Comparison of ENCODE assay signal across 8 mouse cellular contexts in genomic region chr5:144963817-144964261, GRCm38 (mm10). TPM values are rescaled to one million over a fixed set of nuclear protein-coding genes. Genes with fewer than 3 reads are reported as not detected.
DNase-seq lines count a peak whose midpoint lies in the region; ATAC-seq and TF ChIP-seq lines count a peak whose summit lies in the region.

No protein-coding gene starts in this region.

- no peaks in the 10 kb centered on the region for H3K36me3 ChIP-seq in embryonic facial prominence, embryonic 14.5 days (ENCODE audit: control insufficient read depth, insufficient read depth, low read length)
- no peaks in the 10 kb centered on the region for H3K36me3 ChIP-seq in heart, embryonic 12.5 days
- no peaks in the 10 kb centered on the region for H3K36me3 ChIP-seq in liver, adult 2 months (ENCODE audit: control insufficient read depth, insufficient read depth, low read length)
- H3K36me3 ChIP-seq in stomach, embryonic 16.5 days (ENCODE audit: control insufficient read depth, insufficient read depth, low read length): no peaks in the 10 kb centered on the region

- H3K4me2 ChIP-seq in embryonic facial prominence, embryonic 14.5 days (ENCODE audit: low read depth, low read length): peak overlapping the region; percentile 89
- peak overlapping the region; percentile 81 for H3K4me2 ChIP-seq in heart, embryonic 12.5 days
- H3K4me2 ChIP-seq in stomach, embryonic 16.5 days (ENCODE audit: low read depth, low read length): peak overlapping the region; percentile 72

- H3K27me3 ChIP-seq in embryonic facial prominence, embryonic 14.5 days (replicated peaks; ENCODE audit: control insufficient read depth, insufficient read depth, low read length): no peaks in the 10 kb centered on the region
- peaks cover 15% of the 10 kb centered on the region; the same call in 1 of the 2 replicates for H3K27me3 ChIP-seq in heart, embryonic 12.5 days (replicated peaks)
- H3K27me3 ChIP-seq in liver, adult 2 months (ENCODE audit: control insufficient read depth, insufficient read depth, low read length): no peaks in the 10 kb centered on the region
- no peaks in the 10 kb centered on the region; the same call in 1 of the 2 replicates for H3K27me3 ChIP-seq in stomach, embryonic 16.5 days (ENCODE audit: control insufficient read depth, insufficient read depth, low read length)

- DNase-seq in B cell, adult 2 months: peak; percentile 61 to 63
- peak; percentile 23 to 49 for DNase-seq in adrenal gland, adult 18-20 months (ENCODE audit: low spot score in 2 of 2)
- peak; percentile 77 for DNase-seq in embryonic facial prominence, embryonic 14.5 days (ENCODE audit: low spot score)
- DNase-seq in kidney, adult 9 months: peak; percentile 65
- peak; percentile 31 for DNase-seq in liver, adult 2 months (ENCODE audit: extremely low read depth, low read depth, low spot score)
- peak; percentile 7 to 16 for DNase-seq in monocyte, adult 2 months (ENCODE audit: low read depth in 1 of 2, low spot score in 2 of 2)

- peaks cover 31% of the 10 kb centered on the region for H3K4me1 ChIP-seq in embryonic facial prominence, embryonic 14.5 days (ENCODE audit: control insufficient read depth, insufficient read depth, low read length)
- peaks cover 52% of the 10 kb centered on the region for H3K4me1 ChIP-seq in heart, embryonic 12.5 days (replicated peaks)
- H3K4me1 ChIP-seq in liver, adult 2 months (ENCODE audit: control insufficient read depth, insufficient read depth, low read length): no peaks in the 10 kb centered on the region; the same call in 1 of the 2 replicates
- peaks cover 33% of the 10 kb centered on the region; the same call in 1 of the 2 replicates for H3K4me1 ChIP-seq in stomach, embryonic 16.5 days (ENCODE audit: control insufficient read depth, insufficient read depth, low read length)

- no peaks in the 10 kb centered on the region for H3K9me3 ChIP-seq in embryonic facial prominence, embryonic 14.5 days (ENCODE audit: control insufficient read depth, low read length)
- H3K9me3 ChIP-seq in heart, embryonic 12.5 days (replicated peaks): no peaks in the 10 kb centered on the region
- no peaks in the 10 kb centered on the region for H3K9me3 ChIP-seq in stomach, embryonic 16.5 days (replicated peaks; ENCODE audit: control insufficient read depth, low read length)

- peak overlapping the region; percentile 18 for H3K4me3 ChIP-seq in embryonic facial prominence, embryonic 14.5 days (ENCODE audit: low read depth, low read length)
- H3K4me3 ChIP-seq in heart, embryonic 12.5 days: peak overlapping the region; percentile 100
- H3K4me3 ChIP-seq in liver, adult 2 months (ENCODE audit: insufficient read depth, low read depth, low read length): no peak overlapping the region
- H3K4me3 ChIP-seq in stomach, embryonic 16.5 days (replicated peaks; ENCODE audit: low read length): peak overlapping the region; percentile 37

- ATAC-seq in embryonic facial prominence, embryonic 14.5 days (ENCODE audit: low read depth): no peak
- ATAC-seq in heart, embryonic 12.5 days (ENCODE audit: insufficient number of reproducible peaks, low FRiP score): peak; percentile 31; the same call in 1 of the 2 replicates
- ATAC-seq in stomach, embryonic 16.5 days (ENCODE audit: insufficient read depth, low FRiP score): peak; percentile 25

- peak overlapping the region; percentile 73 for H3K27ac ChIP-seq in embryonic facial prominence, embryonic 14.5 days (replicated peaks; ENCODE audit: low read depth, low read length)
- H3K27ac ChIP-seq in heart, embryonic 12.5 days (ENCODE audit: poor library complexity, severe bottlenecking): peak overlapping the region; percentile 95
- no peak overlapping the region for H3K27ac ChIP-seq in liver, adult 2 months (replicated peaks; ENCODE audit: insufficient read depth, low read depth, low read length)
- peak overlapping the region; percentile 81 for H3K27ac ChIP-seq in stomach, embryonic 16.5 days (ENCODE audit: low read length)

- peaks cover 27% of the 10 kb centered on the region; the same call in 1 of the 2 replicates for H3K79me2 ChIP-seq in liver, adult 2 months (ENCODE audit: control insufficient read depth, insufficient read depth, low read length)

- H3K9ac ChIP-seq in embryonic facial prominence, embryonic 14.5 days (ENCODE audit: low read depth, low read length): peak overlapping the region; percentile 40; the same call in 1 of the 2 replicates
- 0 out of 2 replicates have a peak overlapping the region, but pooled peaks have one; percentile 21 for H3K9ac ChIP-seq in heart, embryonic 12.5 days
- H3K9ac ChIP-seq in liver, adult 2 months (ENCODE audit: low read depth, low read length): no peak overlapping the region
- peak overlapping the region; percentile 40 for H3K9ac ChIP-seq in stomach, embryonic 16.5 days (ENCODE audit: low read length)

- 8% methylated on average over 13 of the region's 13 CpGs for WGBS in embryonic facial prominence, embryonic 14.5 days
- WGBS in heart, embryonic 12.5 days: 5% methylated on average over 13 of the region's 13 CpGs
- WGBS in liver, adult 2 months: 44% methylated on average over 13 of the region's 13 CpGs
- WGBS in stomach, embryonic 16.5 days: 5% methylated on average over 13 of the region's 13 CpGs

- TF ChIP-seq POLR2A in liver, adult 2 months (IDR thresholded peaks at IDR 0.05; ENCODE audit: extremely low read depth, insufficient read depth, low read length): no peak

- TF ChIP-seq CTCF in liver, adult 2 months (IDR thresholded peaks at IDR 0.05; ENCODE audit: low read depth, low read length): no peak

RNA-seq across cellular contexts. Expression of gene Smurf1, which starts 1.8 kb away (rescaled TPM):
- 10 to 100 TPM; 18.3 to 18.4 TPM for total RNA-seq in adrenal gland, adult 18-20 months (2021)
- polyA plus RNA-seq in embryonic facial prominence, embryonic 14.5 days (2014; fragmentation: Nextera tagmentation; extraction: Ambion mirVana): 19.9 and 21.1 TPM in 2 replicates
- polyA plus RNA-seq in heart, embryonic 12.5 days (2016; fragmentation: Nextera tagmentation; extraction: Ambion mirVana): 18.7 and 21.6 TPM in 2 replicates
- 5.2 and 6.0 TPM in 2 replicates for total RNA-seq in liver, adult 2 months (2014; rRNA removed)
- polyA plus RNA-seq in liver, adult 2 months (2012; rRNA removed): 6.7 and 8.6 TPM in 2 replicates
- polyA plus RNA-seq in stomach, embryonic 16.5 days (2015; fragmentation: Nextera tagmentation; extraction: Ambion mirVana): 7.0 and 7.7 TPM in 2 replicates

Comparison
In these comparisons a context has a peak if more than half of its experiments do, and no peak if none do; other contexts are left out.
1. DNase-seq: peak in every context shown above with its lines; median percentile 77 in embryonic facial prominence, embryonic 14.5 days; 65 in kidney, adult 9 months; 62 in B cell, adult 2 months; 36 in adrenal gland, adult 18-20 months; 31 in liver, adult 2 months; 12 in monocyte, adult 2 months.